Mouse (Mus musculus): Measurements from ENCODE around the gene Lsr. TPM values are rescaled to one million over a fixed set of nuclear protein-coding genes. Genes with fewer than 3 reads are reported as not detected.

Lsr gene
- polyA plus RNA-seq (2012; rRNA removed), result 38.0 and 38.9 TPM in 2 replicates

GRCm38 (mm10) chr7:30973251-30973500 is at the start of gene Lsr:
Gene Lsr (minus strand): TSS chr7:30973464.
- DNase-seq (ENCODE audit: low spot score), result no peak

GRCm38 (mm10) chr7:31017104-31017901 is 44.0 kb upstream of the Lsr start:
- no peak for DNase-seq (ENCODE audit: low spot score)

- DNase-seq (ENCODE audit: low spot score), result no peak
These were observed 39.7 kb upstream of the Lsr start for GRCm38 (mm10) chr7:31012971-31013370.

GRCm38 (mm10) chr7:31008889-31009288 is 35.6 kb upstream of the Lsr start:
- DNase-seq (ENCODE audit: low spot score), result no peak

GRCm38 (mm10) chr7:31008175-31008574 is 34.9 kb upstream of the Lsr start:
- no peak for DNase-seq (ENCODE audit: low spot score)

GRCm38 (mm10) chr7:31007775-31008174 is 34.5 kb upstream of the Lsr start:
- no peak for DNase-seq (ENCODE audit: low spot score)

- no peak for DNase-seq (ENCODE audit: low spot score)
These were observed 29.4 kb upstream of the Lsr start for GRCm38 (mm10) chr7:31002650-31003049.

GRCm38 (mm10) chr7:31000505-31001020 is 27.3 kb upstream of the Lsr start:
- DNase-seq (ENCODE audit: low spot score), result peak; percentile 41

- DNase-seq (ENCODE audit: low spot score), result no peak
These were observed 23.2 kb upstream of the Lsr start for GRCm38 (mm10) chr7:30996491-30996890.

- no peak for DNase-seq (ENCODE audit: low spot score)
These were observed 20.7 kb upstream of the Lsr start for GRCm38 (mm10) chr7:30993986-30994385.

GRCm38 (mm10) chr7:30992148-30992547 is 18.9 kb upstream of the Lsr start:
- no peak for DNase-seq (ENCODE audit: low spot score)

GRCm38 (mm10) chr7:30988519-30989162 is 15.4 kb upstream of the Lsr start:
- no peak for DNase-seq (ENCODE audit: low spot score)

GRCm38 (mm10) chr7:30985357-30985756 is 12.1 kb upstream of the Lsr start:
- no peak for DNase-seq (ENCODE audit: low spot score)

- no peak for DNase-seq (ENCODE audit: low spot score)
These were observed 8.4 kb upstream of the Lsr start for GRCm38 (mm10) chr7:30981703-30982102.

GRCm38 (mm10) chr7:30973501-30974289 is 431 bp upstream of the Lsr start, which contains the start of gene Fam187b:
Gene Fam187b (plus strand): TSS chr7:30973790.
- DNase-seq (ENCODE audit: low spot score), result peak; percentile 83

GRCm38 (mm10) chr7:30972426-30973250 is 626 bp downstream of the Lsr start:
- no peak for DNase-seq (ENCODE audit: low spot score)

- no peak for DNase-seq (ENCODE audit: low spot score)
These were observed 1.4 kb downstream of the Lsr start for GRCm38 (mm10) chr7:30971901-30972300.

GRCm38 (mm10) chr7:30969174-30969573 is 4.1 kb downstream of the Lsr start:
- no peak for DNase-seq (ENCODE audit: low spot score)

- no peak for DNase-seq (ENCODE audit: low spot score)
These were observed 4.7 kb downstream of the Lsr start for GRCm38 (mm10) chr7:30968611-30969010.

- DNase-seq (ENCODE audit: low spot score), result no peak
These were observed 6.6 kb downstream of the Lsr start for GRCm38 (mm10) chr7:30966657-30967056.

- DNase-seq (ENCODE audit: low spot score), result no peak
These were observed 7.6 kb downstream of the Lsr start for GRCm38 (mm10) chr7:30965677-30966076.

- DNase-seq (ENCODE audit: low spot score), result no peak
These were observed 8.9 kb downstream of the Lsr start for GRCm38 (mm10) chr7:30964366-30964765.

Data from urinary bladder, adult 2 months (tissue).